Mouse (Mus musculus): ENCODE data around the gene Ddit4. TPM values are rescaled to one million over a fixed set of nuclear protein-coding genes. Genes with fewer than 3 reads are reported as not detected.

Ddit4 gene
- 21.2 to 22.9 TPM (median 21.4 TPM) in 4 replicates for total RNA-seq (2023)

GRCm38 (mm10) chr10:59951211-59952151, at the start of gene Ddit4:
Gene Ddit4, minus strand, starts transcription at chr10:59951834.

Other genes starting within 250 kb of the Ddit4 start
- gene Micu1, start 249.4 kb downstream of the Ddit4 start, total RNA-seq (2023): 42.7 to 58.0 TPM (median 49.2 TPM) in 4 replicates
- gene Dnajb12, start 72.3 kb downstream of the Ddit4 start, total RNA-seq (2023): 43.7 to 47.0 TPM (median 44.7 TPM) in 4 replicates
- gene Ascc1, start 51.0 kb upstream of the Ddit4 start, total RNA-seq (2023): 15.9 to 21.6 TPM (median 17.8 TPM) in 4 replicates
- gene Anapc16, start 51.3 kb upstream of the Ddit4 start, total RNA-seq (2023): 51.8 to 63.6 TPM (median 58.5 TPM) in 4 replicates
- 0.55 to 1.2 TPM (median 0.92 TPM) in 4 replicates for gene Spock2, start 154.4 kb upstream of the Ddit4 start, total RNA-seq (2023)